ENCODE assay signal across 9 mouse cellular contexts in the genomic region with DNA sequence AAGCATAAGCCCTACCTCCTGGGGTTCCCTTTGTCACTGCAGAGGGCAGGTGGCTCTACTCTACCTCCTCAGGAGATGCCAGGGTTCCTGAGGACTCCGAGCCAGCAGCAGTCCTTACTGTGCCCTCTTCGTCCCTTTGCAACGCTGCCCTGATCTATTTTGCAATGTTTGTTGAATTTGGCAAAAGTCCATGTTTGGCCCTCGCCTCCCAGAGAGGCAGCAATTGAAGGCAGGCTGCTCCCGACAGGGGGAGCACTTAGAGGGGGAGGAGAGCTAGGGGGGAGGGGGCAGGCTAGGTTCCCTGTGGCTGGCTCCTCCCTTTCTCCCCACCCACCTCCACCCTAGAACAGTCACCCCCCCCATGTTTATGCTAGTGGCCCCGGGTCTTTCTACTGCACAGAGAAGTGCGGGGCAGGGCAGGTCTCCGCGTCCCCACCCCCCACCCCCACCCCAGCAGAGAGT. TPM values are rescaled to one million over a fixed set of nuclear protein-coding genes. Genes with fewer than 3 reads are reported as not detected.
DNase-seq lines count a peak whose midpoint lies in the region; ATAC-seq lines count a peak whose summit lies in the region.
"Had no signal": no experiment of that assay in that cellular context is flagged by ENCODE, and none has a peak within 500 bp of the region (broad histone marks: within the 10 kb centered on the region; RNA-seq: fewer than 3 reads in every experiment).

No protein-coding gene starts in this region.

- WGBS in embryonic facial prominence, embryonic 15.5 days, result 11% methylated on average over 9 of the region's 9 CpGs
- 3% methylated on average over 9 of the region's 9 CpGs for WGBS in lung, embryonic 15.5 days
- 18% methylated on average over 9 of the region's 9 CpGs for WGBS in hindbrain, embryonic 13.5 days

- H3K4me1 ChIP-seq in embryonic facial prominence, embryonic 15.5 days, result peaks cover 6% of the 10 kb centered on the region; the same call in 1 of the 2 replicates
- H3K4me1 ChIP-seq in lung, embryonic 15.5 days, result peaks cover 16% of the 10 kb centered on the region
- no peaks in the 10 kb centered on the region for H3K4me1 ChIP-seq in hindbrain, embryonic 13.5 days (replicated peaks)

- H3K4me3 ChIP-seq in embryonic facial prominence, embryonic 15.5 days (replicated peaks), result no peak overlapping the region; the same call in 1 of the 2 replicates
- H3K4me3 ChIP-seq in lung, embryonic 15.5 days, result no peak overlapping the region
- no peak overlapping the region for H3K4me3 ChIP-seq in hindbrain, embryonic 13.5 days

- no peak for ATAC-seq in embryonic facial prominence, embryonic 15.5 days (ENCODE audit: insufficient number of reproducible peaks, low FRiP score, low TSS enrichment, low read depth)
- ATAC-seq in lung, embryonic 15.5 days (ENCODE audit: borderline replicate concordance, extremely low read depth, low FRiP score, low TSS enrichment), result peak; percentile 68
- no peak for ATAC-seq in hindbrain, embryonic 13.5 days (ENCODE audit: low FRiP score)

- peak overlapping the region; percentile 24; the same call in 1 of the 2 replicates for H3K4me2 ChIP-seq in embryonic facial prominence, embryonic 15.5 days (replicated peaks)
- peak overlapping the region; percentile 42 for H3K4me2 ChIP-seq in lung, embryonic 15.5 days
- H3K4me2 ChIP-seq in hindbrain, embryonic 13.5 days, result no peak overlapping the region

- no peak overlapping the region for H3K9ac ChIP-seq in embryonic facial prominence, embryonic 15.5 days
- H3K9ac ChIP-seq in lung, embryonic 15.5 days, result no peak overlapping the region
- no peak overlapping the region for H3K9ac ChIP-seq in hindbrain, embryonic 13.5 days

- no peaks in the 10 kb centered on the region for H3K27me3 ChIP-seq in embryonic facial prominence, embryonic 15.5 days
- 0 out of 2 replicates have a peak, but pooled peaks cover 2% of the 10 kb centered on the region for H3K27me3 ChIP-seq in lung, embryonic 15.5 days
- no peaks in the 10 kb centered on the region for H3K27me3 ChIP-seq in hindbrain, embryonic 13.5 days

- H3K9me3 ChIP-seq in embryonic facial prominence, embryonic 15.5 days (replicated peaks), result no peaks in the 10 kb centered on the region
- no peaks in the 10 kb centered on the region for H3K9me3 ChIP-seq in lung, embryonic 15.5 days
- H3K9me3 ChIP-seq in hindbrain, embryonic 13.5 days, result no peaks in the 10 kb centered on the region

- DNase-seq in layer of hippocampus, postnatal 10 days (ENCODE audit: low spot score in 2 of 2), result peak; percentile 24 to 38
- DNase-seq in layer of hippocampus, postnatal 36 days, result no peak
- peak; percentile 89 for DNase-seq in adipocyte (ENCODE audit: low spot score)
- DNase-seq in kidney, adult 18-20 months, result peak; percentile 57
- DNase-seq in spleen, postnatal 36 days (ENCODE audit: low spot score in 2 of 2), result no peak

- H3K36me3 ChIP-seq in embryonic facial prominence, embryonic 15.5 days, result no peaks in the 10 kb centered on the region
- no peaks in the 10 kb centered on the region for H3K36me3 ChIP-seq in lung, embryonic 15.5 days
- no peaks in the 10 kb centered on the region for H3K36me3 ChIP-seq in hindbrain, embryonic 13.5 days

- H3K27ac ChIP-seq in embryonic facial prominence, embryonic 15.5 days (replicated peaks), result no peak overlapping the region
- H3K27ac ChIP-seq in lung, embryonic 15.5 days, result no peak overlapping the region
- no peak overlapping the region for H3K27ac ChIP-seq in hindbrain, embryonic 13.5 days
- H3K27ac ChIP-seq: macrophage had no signal

RNA-seq across cellular contexts. Expression of a gene that starts 2.0 kb away (rescaled TPM):
- under 1 TPM in 1 of 2 experiments, not detected in 1; 0.37 TPM for total RNA-seq in layer of hippocampus, postnatal 10 days (2021)
- not detected for total RNA-seq in layer of hippocampus, postnatal 36 days (2021)
- polyA plus RNA-seq in embryonic facial prominence, embryonic 15.5 days (2015; fragmentation: Nextera tagmentation; extraction: Ambion mirVana), result not detected in 2 replicates
- 0.16 and 0.70 TPM in 2 replicates for polyA plus RNA-seq in lung, embryonic 15.5 days (2015; fragmentation: Nextera tagmentation; extraction: Ambion mirVana)
- polyA plus RNA-seq in hindbrain, embryonic 13.5 days (2015; fragmentation: Nextera tagmentation; extraction: Ambion mirVana), result not detected in 2 replicates
- polyA plus RNA-seq: macrophage had no signal

RNA-seq across cellular contexts. Expression of a gene that starts 9.3 kb away (rescaled TPM):
- total RNA-seq in layer of hippocampus, postnatal 10 days (2021), result 1 to 10 TPM; 2.4 to 2.7 TPM
- 1 to 10 TPM; 2.2 to 2.7 TPM for total RNA-seq in layer of hippocampus, postnatal 36 days (2021)
- 20.0 and 29.0 TPM in 2 replicates for polyA plus RNA-seq in embryonic facial prominence, embryonic 15.5 days (2015; fragmentation: Nextera tagmentation; extraction: Ambion mirVana)
- polyA plus RNA-seq in lung, embryonic 15.5 days (2015; fragmentation: Nextera tagmentation; extraction: Ambion mirVana), result 8.0 and 9.3 TPM in 2 replicates
- 0.97 and 1.00 TPM in 2 replicates for polyA plus RNA-seq in hindbrain, embryonic 13.5 days (2015; fragmentation: Nextera tagmentation; extraction: Ambion mirVana)
- polyA plus RNA-seq: macrophage had no signal

RNA-seq across cellular contexts. Expression of a gene that starts 35.3 kb away (rescaled TPM):
- 1 to 10 TPM; 8.8 to 8.9 TPM for total RNA-seq in layer of hippocampus, postnatal 10 days (2021)
- total RNA-seq in layer of hippocampus, postnatal 36 days (2021), result 10 to 100 TPM; 23.5 to 25.9 TPM
- 0.07 and 0.12 TPM in 2 replicates for polyA plus RNA-seq in embryonic facial prominence, embryonic 15.5 days (2015; fragmentation: Nextera tagmentation; extraction: Ambion mirVana)
- 0.50 and 2.4 TPM in 2 replicates for polyA plus RNA-seq in lung, embryonic 15.5 days (2015; fragmentation: Nextera tagmentation; extraction: Ambion mirVana)
- polyA plus RNA-seq in hindbrain, embryonic 13.5 days (2015; fragmentation: Nextera tagmentation; extraction: Ambion mirVana), result 1.0 and 1.3 TPM in 2 replicates
- polyA plus RNA-seq: macrophage had no signal

RNA-seq across cellular contexts. Expression of a gene that starts 54.8 kb away (rescaled TPM):
- total RNA-seq in layer of hippocampus, postnatal 10 days (2021), result not detected
- total RNA-seq in layer of hippocampus, postnatal 36 days (2021), result not detected
- polyA plus RNA-seq in embryonic facial prominence, embryonic 15.5 days (2015; fragmentation: Nextera tagmentation; extraction: Ambion mirVana), result not detected in 2 replicates
- polyA plus RNA-seq in lung, embryonic 15.5 days (2015; fragmentation: Nextera tagmentation; extraction: Ambion mirVana), result 0.06 and 0.31 TPM in 2 replicates
- polyA plus RNA-seq in hindbrain, embryonic 13.5 days (2015; fragmentation: Nextera tagmentation; extraction: Ambion mirVana), result not detected in 2 replicates
- polyA plus RNA-seq: macrophage had no signal

Comparison
In these comparisons a context has a peak if more than half of its experiments do, and no peak if none do; other contexts are left out.
1. DNase-seq: peak in layer of hippocampus, postnatal 10 days (2 of 2), adipocyte (single experiment) and kidney, adult 18-20 months (single experiment); none in layer of hippocampus, postnatal 36 days (0 of 2) and spleen, postnatal 36 days (0 of 2).